Mouse (Mus musculus) ZHBTc4 (cell line): ENCODE data around the gene Gm45233.
"Not testable (repeated sequence)": the region's sequence is repeated elsewhere in the genome, so short reads cannot be mapped to it uniquely, and the experiment has no call there.

ENCODE experiments used
- DNase-seq: peaks from one replicate; pipeline ENCODE4 v3.0.0-alpha.2; 2011; ENCODE audit warnings: low read depth, low spot score

Gene Gm45233

DNA sequence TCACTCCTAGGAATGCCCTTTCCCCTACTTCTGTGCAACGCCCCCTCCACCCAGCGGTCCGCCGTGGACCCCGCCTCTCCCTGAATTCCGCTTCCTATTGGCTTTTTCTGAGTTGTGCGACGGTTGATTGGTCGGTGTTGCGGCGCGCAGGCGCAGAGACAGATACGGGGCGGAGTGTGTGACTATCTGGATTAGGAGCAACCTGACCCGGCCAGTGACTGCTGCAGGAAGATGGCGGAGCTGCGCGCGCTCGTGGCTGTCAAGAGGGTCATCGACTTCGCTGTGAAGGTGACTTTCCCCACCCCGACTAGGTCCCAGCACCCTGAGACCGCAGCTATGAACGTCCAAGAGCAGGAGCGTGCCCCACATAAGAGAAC lies at the start of gene Gm45233, which contains the start of gene Etfb:
Gm45233 (plus strand) TSS at position 212 of the 377 bp plus-strand sequence.
Etfb (plus strand) TSS at position 167 of the 377 bp plus-strand sequence.
- peak; percentile 99 for DNase-seq

DNA sequence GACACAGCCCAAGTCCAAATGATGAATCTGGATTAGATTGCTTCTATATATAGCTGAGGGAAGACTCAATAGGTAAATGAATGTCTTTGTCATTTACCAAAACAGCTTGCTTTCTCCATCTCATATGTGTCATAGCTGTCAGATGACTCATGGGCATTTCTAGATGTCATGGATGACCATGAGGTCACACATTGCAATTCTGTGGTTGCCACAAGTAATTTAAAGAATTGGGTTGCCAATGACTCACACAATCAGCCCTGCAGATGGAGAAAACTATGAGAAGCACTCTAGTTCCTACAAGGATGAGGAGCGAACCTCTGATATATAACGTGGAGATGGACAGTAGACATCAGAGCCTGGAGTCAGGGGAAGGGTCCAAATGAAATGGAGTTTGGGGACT lies 44.4 kb upstream of the Gm45233 start:
- DNase-seq = no peak

DNA sequence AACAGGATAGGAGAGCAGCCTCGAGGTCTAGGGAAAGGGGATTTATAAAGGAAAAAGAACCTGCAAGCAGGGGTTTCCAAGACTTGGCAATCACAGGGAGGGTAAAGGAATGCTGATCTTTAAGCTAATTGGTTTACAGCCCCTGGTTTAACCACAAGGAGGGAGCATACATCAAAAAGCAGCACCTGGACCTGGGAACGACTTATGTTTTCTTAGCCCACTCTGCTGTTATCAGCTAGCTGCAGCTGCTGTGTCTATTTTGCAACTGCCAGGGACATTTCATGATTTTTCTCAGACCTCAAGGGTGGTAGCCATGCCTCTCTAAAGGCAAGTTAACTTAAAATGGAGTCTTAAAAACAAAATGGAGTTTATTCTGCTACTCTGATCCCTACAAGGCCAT lies 41.2 kb upstream of the Gm45233 start:
- DNase-seq = no peak

DNA sequence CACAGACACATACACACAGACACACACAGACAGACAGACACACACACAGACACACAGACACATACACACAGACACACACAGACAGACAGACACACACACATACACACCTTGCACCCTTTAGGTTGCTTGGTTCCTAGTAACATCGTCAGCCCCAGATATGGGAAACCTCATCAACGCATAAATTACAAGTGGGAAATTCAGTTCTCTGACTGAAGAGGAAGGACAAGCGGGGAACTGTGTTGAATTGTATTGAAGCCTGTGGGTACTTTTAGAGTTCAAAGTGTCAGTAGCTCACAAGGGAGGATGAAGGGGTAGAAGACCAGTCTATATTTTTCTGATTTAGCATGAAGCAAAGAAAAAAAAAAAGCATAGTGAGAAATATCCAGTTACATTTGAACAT lies 36.4 kb upstream of the Gm45233 start:
- DNase-seq = no peak

DNA sequence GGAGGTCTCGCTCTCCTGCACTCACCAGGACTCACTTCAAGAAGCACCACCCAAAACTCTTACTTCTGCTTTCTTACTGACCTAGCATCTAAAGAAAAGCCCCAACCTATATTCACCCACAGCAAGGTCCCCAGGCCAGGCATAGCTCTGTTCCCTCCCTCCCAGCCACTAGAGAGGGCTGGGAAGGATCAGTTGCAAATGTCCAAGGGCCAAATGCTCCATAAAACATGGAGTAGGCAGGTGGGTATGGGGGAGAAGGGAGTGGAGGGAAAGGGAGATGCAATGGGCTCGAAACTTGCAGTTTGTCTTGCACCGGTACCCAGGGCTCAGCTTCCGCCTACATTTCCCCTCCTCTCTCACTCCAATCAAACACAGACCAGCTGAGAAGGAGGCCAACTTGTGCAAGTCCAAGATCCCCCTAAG lies 35.8 kb upstream of the Gm45233 start, which contains the start of gene Siglecg:
Siglecg (plus strand) TSS at position 74 of the 423 bp plus-strand sequence.
- no peak for DNase-seq

DNA sequence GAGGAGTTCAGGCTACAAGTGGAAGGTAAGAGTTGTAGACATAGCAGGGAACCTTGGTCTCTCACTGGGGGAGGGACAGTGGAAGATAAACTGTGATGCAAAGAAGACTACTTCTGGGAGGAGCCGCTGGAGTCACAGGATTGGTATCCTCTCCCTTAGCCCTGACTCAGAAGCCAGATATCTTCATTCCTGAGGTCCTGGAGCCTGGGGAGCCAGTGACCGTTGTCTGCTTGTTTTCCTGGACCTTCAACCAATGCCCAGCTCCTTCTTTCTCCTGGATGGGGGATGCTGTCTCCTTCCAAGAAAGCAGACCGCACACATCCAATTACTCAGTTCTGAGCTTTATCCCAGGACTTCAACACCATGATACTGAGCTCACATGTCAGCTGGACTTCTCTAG lies 34.8 kb upstream of the Gm45233 start:
- DNase-seq = no peak

DNA sequence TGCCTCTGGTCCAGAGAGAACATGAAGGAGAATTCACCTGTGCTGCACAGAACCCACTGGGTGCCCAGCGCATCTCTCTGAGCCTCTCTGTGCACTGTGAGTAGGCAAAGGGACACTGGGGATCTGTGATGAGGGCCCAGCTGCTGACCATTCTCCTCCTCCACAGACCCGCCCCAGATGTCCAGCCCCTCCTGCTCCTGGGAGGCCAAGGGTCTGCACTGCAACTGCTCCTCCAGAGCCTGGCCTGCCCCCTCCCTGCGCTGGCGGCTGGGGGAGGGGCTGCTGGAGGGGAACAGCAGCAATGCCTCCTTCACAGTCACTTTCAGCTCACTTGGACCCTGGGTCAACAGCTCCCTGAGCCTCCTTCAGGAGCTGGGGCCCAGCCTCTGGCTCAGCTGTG lies 32.2 kb upstream of the Gm45233 start:
- not testable (repeated sequence) for DNase-seq

DNA sequence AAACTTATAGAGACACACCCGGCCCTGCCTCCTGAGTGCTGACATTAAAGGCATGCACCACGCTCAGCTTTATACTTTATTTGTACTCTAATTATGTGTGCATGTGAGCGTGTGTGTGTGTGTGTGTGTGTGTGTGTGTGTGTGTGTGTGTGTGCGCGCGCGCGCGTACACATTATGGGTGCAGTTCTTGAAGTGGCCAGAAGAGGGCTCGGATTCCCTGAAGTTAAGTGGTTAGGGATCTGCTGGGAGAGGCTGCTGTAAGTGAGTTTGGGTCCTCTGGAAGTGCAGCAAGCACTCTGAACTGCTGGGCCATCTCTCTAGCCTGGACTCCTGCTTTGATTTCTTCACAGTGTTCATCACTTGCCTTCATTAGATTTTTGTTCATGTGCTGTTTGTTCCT lies 26.6 kb upstream of the Gm45233 start:
- DNase-seq = peak; percentile 47

DNA sequence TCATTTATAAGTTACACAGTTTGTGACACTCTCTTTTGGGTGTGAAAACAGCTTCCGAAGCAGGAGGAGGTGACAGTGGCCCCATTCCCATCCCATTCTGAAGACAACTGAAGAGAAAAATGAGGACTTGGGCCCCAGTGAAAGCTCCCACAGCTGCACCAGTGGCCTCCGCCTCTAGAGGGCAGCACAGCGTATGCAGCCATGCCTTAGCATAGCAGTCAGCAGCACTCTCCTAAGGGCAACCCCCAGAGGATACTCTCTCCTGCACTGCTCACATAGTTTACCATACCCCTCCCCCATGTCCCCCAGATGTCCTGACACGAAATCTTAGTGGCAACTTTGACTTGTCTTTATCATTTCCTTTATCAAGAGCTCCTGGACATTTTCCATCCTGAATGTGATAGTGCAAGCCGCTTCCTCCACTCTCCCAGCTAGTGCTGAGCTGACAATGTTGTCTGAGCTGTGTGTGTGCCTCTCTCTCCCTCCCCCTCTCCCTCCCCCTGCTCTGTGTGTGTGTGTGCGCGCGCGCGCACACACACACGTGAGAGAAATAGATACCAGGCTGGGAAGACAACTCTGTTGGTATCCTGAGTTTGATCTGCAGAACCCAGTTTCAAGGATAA lies 20.8 kb upstream of the Gm45233 start:
- DNase-seq = peak; percentile 90

DNA sequence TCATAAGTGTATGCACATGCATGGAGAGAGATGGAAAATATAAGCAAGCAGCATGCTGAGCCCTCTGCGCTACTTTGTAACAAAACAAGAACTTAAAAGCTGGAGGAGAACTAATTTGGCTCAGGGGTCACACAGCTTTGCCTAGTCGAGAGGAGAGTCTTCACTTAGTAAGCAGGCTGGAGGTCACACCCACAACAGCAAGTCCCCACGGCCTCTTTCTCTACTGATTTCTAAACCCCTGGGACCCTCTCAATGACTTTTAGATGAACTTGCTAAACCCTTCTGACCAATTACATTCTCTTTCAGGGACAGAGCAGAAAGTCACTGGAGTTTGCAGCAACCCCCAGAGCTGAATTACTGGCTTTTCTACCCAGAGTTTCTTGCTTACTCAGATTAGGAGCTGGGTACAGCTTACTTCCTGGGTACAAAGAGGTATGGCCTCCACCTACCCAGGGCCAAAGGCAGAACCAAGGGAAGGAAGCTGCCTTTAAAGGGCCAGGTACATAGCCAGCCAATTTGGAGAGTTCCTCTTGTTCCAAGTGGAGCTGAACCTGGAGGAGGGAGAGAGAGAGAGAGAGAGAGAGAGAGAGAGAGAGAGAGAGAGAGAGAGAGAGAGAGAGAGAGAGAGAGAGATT lies 19.8 kb upstream of the Gm45233 start:
- no peak for DNase-seq

DNA sequence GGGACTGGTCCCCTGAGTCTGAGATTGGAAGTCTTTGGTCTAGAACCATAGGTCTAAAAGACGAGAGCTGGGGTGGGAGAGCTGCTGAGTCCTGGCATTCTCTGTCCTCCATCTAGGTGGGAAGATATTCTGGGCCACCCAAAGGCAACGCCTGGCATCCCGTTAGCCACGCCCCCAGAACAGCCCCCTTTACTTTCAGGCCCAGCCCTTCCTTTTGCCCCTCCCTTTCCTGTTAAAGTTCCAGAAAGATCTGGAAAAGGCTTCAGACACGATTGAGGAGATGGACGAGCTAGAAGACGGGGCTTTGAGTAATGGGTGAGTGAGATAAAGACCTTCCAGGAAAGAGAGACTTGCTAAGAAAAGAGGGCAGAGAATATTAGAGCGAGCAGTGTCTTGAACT lies 16.5 kb upstream of the Gm45233 start, which contains the start of gene Lim2:
Lim2 (plus strand) TSS at position 265 of the 400 bp plus-strand sequence.
- DNase-seq = peak; percentile 80

DNA sequence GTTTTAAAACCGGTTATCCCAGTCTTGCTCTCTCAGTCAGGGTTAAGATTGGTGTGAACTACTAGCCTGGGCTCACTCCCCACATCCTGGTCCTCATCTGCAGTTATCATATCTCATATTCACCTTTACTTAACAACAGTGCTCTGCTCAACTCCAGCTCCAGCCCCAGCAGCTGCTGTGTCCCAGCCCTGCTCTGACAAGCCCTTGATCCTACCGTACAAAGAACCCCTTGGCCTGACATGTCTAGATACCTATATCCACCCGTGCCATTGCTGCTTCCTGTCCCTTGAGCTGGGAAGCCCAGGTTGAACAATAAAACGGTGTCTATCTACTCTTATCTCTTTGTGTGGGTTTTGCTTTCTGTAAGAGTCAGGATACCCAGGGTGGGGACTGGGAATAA lies 14.4 kb upstream of the Gm45233 start:
- no peak for DNase-seq

DNA sequence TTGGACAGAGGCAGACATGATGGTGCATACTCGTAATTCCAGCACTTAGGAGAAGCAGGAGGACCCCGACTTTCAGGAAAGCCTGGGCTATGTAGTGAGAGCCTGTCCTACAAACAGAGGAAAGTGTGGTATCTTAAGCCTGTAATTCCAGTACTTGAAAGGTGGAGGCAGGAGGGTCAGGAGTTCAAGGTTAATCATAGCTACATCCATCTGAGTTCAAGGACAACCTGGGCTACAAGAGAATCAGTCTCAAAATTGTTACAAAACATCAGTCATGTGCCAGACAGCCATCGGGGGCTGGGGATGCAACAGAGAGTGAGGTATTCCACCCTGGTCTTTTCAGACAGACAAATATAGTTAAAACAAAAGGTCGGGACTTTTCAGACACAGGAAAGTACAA lies 11.0 kb upstream of the Gm45233 start:
- DNase-seq = peak; percentile 28

DNA sequence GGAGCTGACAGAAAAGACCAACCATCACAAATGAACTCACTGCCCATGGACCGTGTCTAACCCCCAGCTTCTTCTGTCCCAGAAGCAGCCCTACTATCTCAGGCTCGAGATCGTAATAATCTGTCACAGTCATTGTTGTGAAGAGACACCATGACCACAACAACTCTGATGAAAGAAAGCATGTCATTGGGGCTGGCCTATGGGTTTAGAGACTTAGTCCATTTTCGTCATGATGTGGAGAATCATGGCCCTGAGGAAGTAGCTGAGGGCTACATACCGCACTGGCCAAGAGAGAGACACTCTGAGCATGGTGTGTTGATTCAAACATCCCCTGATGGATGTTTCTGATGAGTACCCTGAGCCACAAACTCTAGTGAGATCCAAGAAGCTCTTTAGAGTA lies 9.3 kb upstream of the Gm45233 start:
- no peak for DNase-seq

DNA sequence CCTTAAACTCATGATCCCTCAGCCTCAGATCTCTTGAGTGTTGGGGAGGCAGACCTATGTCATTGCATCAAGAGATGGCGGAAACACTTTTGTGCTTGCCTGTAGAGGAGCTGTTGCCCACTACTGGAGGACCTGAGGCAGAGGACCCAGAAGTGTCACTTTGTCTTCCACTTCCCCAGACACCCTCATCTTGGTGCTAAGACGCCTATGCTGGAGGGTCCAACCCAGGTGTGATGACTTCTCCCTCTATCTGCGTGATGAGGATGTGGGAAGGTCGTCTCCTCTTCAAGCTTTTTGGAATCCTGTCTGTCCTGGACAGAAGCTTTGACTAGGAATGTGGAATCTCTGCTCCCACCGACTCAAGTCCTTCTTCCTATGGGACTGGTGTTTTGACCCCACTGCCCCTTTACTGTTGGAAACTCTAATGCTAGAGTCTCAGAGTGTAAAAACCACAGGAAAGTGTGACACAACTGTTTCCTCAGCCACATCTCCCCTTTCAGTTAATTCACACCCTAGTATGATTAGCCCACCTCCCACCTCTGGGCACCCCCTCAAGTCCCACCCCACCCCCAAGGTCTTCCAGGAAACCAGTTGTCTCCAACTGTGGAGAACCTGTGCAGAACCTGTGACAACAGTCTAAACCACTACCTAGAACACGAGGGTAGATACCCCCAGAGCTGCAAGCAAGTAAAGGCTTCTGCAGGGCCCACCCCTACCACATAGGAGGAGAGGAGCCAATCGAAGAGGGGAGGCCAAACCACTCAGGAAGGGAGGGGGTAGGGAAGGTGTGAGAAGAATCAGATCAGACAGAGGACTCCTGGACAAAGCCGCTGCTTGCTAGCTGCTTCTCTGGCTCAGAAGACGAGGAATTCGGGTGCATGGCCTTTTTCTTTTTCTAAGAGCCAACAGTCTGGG lies 7.3 kb upstream of the Gm45233 start, which contains the start of gene Nkg7:
Nkg7 (plus strand) TSS at position 733 of the 915 bp plus-strand sequence.
- DNase-seq = no peak

DNA sequence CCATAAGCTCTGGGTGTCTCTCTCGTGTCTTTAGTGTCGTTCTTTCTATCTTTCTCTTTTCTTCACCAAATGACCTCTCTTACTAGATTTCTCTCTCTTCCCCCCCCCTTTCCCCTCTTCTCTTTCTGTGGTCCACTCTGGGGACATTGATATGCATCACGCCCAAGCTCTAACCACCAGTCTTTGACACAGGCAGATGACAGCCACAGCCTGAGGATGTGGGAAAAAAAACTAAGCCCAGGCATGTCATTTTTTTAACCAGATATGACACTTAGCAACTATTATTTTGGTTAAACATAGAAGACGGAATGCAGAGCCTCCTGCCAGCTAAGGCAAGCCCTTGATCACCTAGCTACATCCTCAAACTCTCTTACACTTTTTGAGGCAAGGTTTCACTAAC lies 5.3 kb upstream of the Gm45233 start:
- no peak for DNase-seq

DNA sequence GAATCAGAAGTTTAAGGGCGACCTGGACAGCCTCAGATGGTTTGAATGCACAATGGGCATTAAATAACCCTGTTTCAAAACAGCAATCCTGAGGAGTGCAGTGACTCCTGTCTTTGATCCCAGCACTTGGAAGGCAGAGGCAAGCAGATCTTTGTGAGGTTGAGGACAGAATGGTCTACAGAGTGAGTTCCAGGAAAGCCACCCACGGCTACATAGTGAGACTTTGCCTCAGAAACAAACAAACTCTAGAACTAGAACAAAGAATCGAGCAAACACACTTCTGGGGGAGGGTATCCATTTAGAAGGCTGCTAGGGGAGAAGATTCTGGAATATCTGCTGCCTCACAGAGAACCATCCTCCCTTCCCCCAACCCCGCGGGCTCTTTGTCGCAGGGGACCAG lies 3.4 kb upstream of the Gm45233 start, which contains the start of gene Cldnd2:
Cldnd2 (plus strand) TSS at position 301 of the 400 bp plus-strand sequence.
- no peak for DNase-seq

DNA sequence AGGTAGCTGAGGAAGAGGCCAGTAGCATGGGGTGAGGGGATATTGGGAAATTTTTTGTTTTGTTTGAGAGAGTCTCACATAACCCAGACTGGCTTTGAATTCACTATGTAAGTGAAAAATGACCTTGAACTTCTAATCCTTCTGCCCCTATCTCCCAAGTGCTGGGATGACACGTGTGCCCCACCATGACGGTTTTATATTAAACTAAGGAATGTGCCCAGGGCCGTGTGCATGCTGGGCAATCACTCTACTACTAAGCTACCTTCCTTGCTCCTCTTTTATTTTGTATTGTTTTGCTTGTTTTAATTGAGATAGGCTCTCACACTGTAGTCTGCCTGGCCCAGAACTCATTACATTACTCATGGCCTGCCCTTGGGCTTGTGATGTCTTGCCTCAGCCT lies 2.9 kb upstream of the Gm45233 start:
- no peak for DNase-seq

DNA sequence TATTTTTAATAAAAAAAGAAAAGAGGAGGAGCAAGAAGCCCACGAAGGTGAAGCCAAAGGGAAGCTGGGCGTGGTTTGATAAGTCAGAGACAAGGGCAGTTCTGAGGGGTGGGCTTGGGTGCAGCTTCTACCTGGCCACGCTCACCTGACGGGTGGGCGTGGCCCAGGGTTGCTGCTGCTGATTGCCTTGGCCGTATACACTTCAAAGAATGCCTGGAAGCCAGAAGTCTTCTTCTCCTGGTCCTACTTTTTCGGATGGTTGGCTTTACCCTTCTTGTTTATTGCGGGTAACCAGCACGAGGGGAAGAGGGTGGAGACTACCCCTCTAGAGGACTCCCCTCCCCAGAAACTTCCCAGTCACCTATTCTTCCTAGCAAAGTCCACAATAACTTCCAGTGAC lies 1.2 kb upstream of the Gm45233 start:
- DNase-seq = no peak

DNA sequence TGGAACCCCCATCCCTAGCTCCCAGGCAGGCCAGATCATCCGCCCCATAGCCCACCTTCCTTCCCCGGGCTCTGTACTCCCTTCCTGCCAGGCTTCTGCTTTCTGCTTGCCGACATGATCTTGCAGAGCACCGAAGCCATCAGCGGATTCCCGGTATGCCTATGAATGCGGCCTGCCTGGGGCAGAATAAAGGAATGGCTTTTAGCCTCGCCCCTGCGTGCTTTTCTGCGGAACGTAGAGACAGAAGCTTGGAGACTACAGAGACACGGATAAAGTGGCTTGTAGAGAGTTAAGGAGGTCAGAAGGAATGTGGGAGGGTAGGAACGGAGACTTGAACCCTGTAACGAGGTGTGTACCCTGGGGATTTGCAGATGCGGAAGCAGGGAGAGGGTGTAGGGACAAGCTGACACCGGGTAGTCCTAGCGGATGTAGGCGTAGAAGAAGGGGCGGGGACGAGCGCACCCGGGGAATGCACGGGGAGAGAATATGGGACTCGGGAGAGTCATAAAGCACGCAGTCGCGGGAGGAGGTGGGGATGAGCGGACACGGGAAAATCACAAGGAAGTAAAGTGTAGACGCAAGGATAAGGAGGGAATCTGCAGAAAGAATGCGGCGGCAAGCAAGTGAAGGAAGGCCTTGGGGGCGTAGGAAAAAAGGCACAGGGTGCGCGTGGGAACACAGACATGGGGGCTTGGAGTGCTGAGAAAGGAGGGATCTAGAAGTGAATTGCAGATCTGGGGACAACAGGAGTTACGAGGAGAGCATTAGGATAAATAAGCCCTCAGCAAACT lies 607 bp upstream of the Gm45233 start:
- DNase-seq = peak; percentile 82

DNA sequence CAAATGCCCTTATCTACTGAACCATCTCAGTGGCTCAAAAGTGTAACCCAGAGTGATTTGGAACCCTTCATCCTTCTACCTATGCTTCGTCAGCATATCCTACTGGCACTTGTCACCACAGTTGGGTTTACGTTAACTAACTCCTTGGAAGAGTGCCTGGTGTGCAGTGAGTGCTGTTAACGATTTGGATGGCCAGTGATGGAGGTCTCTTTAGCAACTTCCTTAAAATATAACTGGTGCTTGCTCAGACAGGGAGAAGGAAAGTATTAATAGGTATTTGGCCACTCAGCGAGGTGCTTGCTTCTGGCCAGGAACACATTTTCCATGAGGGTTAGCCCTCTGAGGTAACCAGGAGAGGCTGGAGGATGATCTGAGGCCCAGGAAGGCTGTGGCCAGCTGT lies 3.9 kb downstream of the Gm45233 start:
- no peak for DNase-seq
